Comparison of ENCODE assay signal across 11 mouse cellular contexts in the genomic region with DNA sequence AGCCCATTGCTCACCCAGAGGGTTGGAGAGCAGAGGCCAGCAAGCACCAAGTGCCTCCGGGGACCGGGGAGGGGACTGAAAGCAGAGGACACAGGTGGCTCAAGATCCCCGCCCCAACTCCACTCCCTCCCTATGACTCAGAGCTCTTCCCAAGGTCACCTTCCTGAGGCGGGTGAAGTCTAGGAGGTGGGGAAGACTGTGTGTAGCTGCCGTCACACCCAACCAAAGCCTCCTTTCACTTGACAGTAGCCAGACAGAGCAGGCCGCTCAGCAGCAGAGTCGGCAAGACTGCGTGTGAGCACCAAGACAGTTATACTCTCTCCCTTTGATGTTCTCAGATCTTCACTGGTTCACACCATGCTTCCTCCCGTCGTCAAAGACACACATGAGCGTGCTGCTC. TPM values are rescaled to one million over a fixed set of nuclear protein-coding genes. Genes with fewer than 3 reads are reported as not detected.
DNase-seq lines count a peak whose midpoint lies in the region; ATAC-seq and TF ChIP-seq lines count a peak whose summit lies in the region.
"Had no signal": no experiment of that assay in that cellular context is flagged by ENCODE, and none has a peak within 500 bp of the region (broad histone marks: within the 10 kb centered on the region; RNA-seq: fewer than 3 reads in every experiment).

No protein-coding gene starts in this region.

- H3K27me3 ChIP-seq in kidney, adult 2 months (replicated peaks; ENCODE audit: control insufficient read depth, insufficient read depth, low read length), result no peaks in the 10 kb centered on the region
- H3K27me3 ChIP-seq in stomach, embryonic 15.5 days (replicated peaks), result no peaks in the 10 kb centered on the region

- peak; percentile 28 for TF ChIP-seq POLR2A in kidney, adult 2 months (IDR thresholded peaks at IDR 0.05; ENCODE audit: low read depth, low read length)
- TF ChIP-seq POLR2A in lung, adult 2 months (IDR thresholded peaks at IDR 0.05; ENCODE audit: borderline replicate concordance, extremely low read depth, low read depth, low read length), result no peak

- DNase-seq in ES-CJ7 (ENCODE audit: low read depth, low spot score), result peak; percentile 81
- DNase-seq in kidney, adult 2 months, result peak; percentile 65
- DNase-seq in Muller cell, postnatal 12 days (ENCODE audit: inconsistent ontology term), result no peak
- DNase-seq in layer of hippocampus, adult 18-20 months (ENCODE audit: low spot score in 2 of 2), result no peak
- DNase-seq in lung, adult 2 months, result no peak
- DNase-seq: cerebellum, postnatal 25 days; heart, postnatal 36 days; retina, postnatal 1 day had no signal

- no peaks in the 10 kb centered on the region for H3K36me3 ChIP-seq in kidney, adult 2 months (ENCODE audit: control insufficient read depth, insufficient read depth, low read length)
- no peaks in the 10 kb centered on the region for H3K36me3 ChIP-seq in stomach, embryonic 15.5 days

- WGBS in kidney, adult 2 months, result 63% methylated on average over 11 of the region's 11 CpGs
- WGBS in stomach, embryonic 15.5 days, result 57% methylated on average over 11 of the region's 11 CpGs
- 62% methylated on average over 11 of the region's 11 CpGs for WGBS in lung, adult 2 months

- no peak overlapping the region for H3K9ac ChIP-seq in stomach, embryonic 15.5 days

- no peak overlapping the region for H3K4me2 ChIP-seq in stomach, embryonic 15.5 days

- peak; percentile 83 for ATAC-seq in CD4-positive, CD25-positive, alpha-beta regulatory T cell, adult 4 months
- peak; percentile 76 for ATAC-seq in stomach, embryonic 15.5 days (ENCODE audit: insufficient read depth, low FRiP score, low read depth)

- TF ChIP-seq CTCF in kidney, adult 2 months (conservative IDR thresholded peaks at IDR 0.05; ENCODE audit: insufficient read depth, insufficient read length, low read depth, low read length), result no peak
- no peak for TF ChIP-seq CTCF in lung, adult 2 months (IDR thresholded peaks at IDR 0.05; ENCODE audit: insufficient read depth, low read length)

- peak overlapping the region; percentile 52 for H3K4me3 ChIP-seq in kidney, adult 2 months (ENCODE audit: insufficient read depth, low read depth, low read length)
- H3K4me3 ChIP-seq in stomach, embryonic 15.5 days (replicated peaks), result no peak overlapping the region
- no peak overlapping the region for H3K4me3 ChIP-seq in lung, adult 2 months (replicated peaks; ENCODE audit: extremely low read depth, low read depth, low read length)

- peak overlapping the region; percentile 94 for H3K27ac ChIP-seq in kidney, adult 2 months (ENCODE audit: insufficient read depth, low read depth, low read length)
- H3K27ac ChIP-seq in stomach, embryonic 15.5 days, result no peak overlapping the region

- no peaks in the 10 kb centered on the region for H3K9me3 ChIP-seq in stomach, embryonic 15.5 days

- no peaks in the 10 kb centered on the region for H3K4me1 ChIP-seq in kidney, adult 2 months (ENCODE audit: control insufficient read depth, insufficient read depth, low read length)
- peaks cover 8% of the 10 kb centered on the region for H3K4me1 ChIP-seq in stomach, embryonic 15.5 days
- no peaks in the 10 kb centered on the region for H3K4me1 ChIP-seq in lung, adult 2 months (ENCODE audit: control insufficient read depth, insufficient read depth, low read length)

RNA-seq across cellular contexts. Expression of a gene that starts 1.1 kb away (rescaled TPM):
- 1 to 10 TPM; 3.5 to 6.5 TPM for polyA plus RNA-seq in CD4-positive, CD25-positive, alpha-beta regulatory T cell, adult 4 months (2017; shearing (Covaris generic))
- 31.1 and 42.8 TPM in 2 replicates for polyA plus RNA-seq in kidney, adult 2 months (2012; rRNA removed)
- 2.3 and 3.1 TPM in 2 replicates for polyA plus RNA-seq in stomach, embryonic 15.5 days (2015; fragmentation: Nextera tagmentation; extraction: Ambion mirVana)
- not detected for total RNA-seq in layer of hippocampus, adult 18-20 months (2021)
- polyA plus RNA-seq in lung, adult 2 months (2012; rRNA removed), result 0.80 and 0.95 TPM in 2 replicates
- total RNA-seq: heart, postnatal 36 days had no signal
- polyA plus RNA-seq: brain, embryonic 14.5 days had no signal

RNA-seq across cellular contexts. Expression of a gene that starts 12.1 kb away (rescaled TPM):
- polyA plus RNA-seq in CD4-positive, CD25-positive, alpha-beta regulatory T cell, adult 4 months (2017; shearing (Covaris generic)), result 100 to 1,000 TPM in 1 of 2 experiments, 10 to 100 TPM in 1; 79.2 to 132 TPM
- 6.8 and 7.3 TPM in 2 replicates for polyA plus RNA-seq in kidney, adult 2 months (2012; rRNA removed)
- polyA plus RNA-seq in stomach, embryonic 15.5 days (2015; fragmentation: Nextera tagmentation; extraction: Ambion mirVana), result 5.5 and 6.8 TPM in 2 replicates
- 10 to 100 TPM; 11.4 to 13.8 TPM for total RNA-seq in layer of hippocampus, adult 18-20 months (2021)
- polyA plus RNA-seq in lung, adult 2 months (2012; rRNA removed), result 11.6 and 12.0 TPM in 2 replicates

RNA-seq across cellular contexts. Expression of a gene that starts 23.1 kb away (rescaled TPM):
- not detected for polyA plus RNA-seq in CD4-positive, CD25-positive, alpha-beta regulatory T cell, adult 4 months (2017; shearing (Covaris generic))
- polyA plus RNA-seq in kidney, adult 2 months (2012; rRNA removed), result 0.28 and 0.37 TPM in 2 replicates
- polyA plus RNA-seq in stomach, embryonic 15.5 days (2015; fragmentation: Nextera tagmentation; extraction: Ambion mirVana), result 0.23 and 0.35 TPM in 2 replicates
- total RNA-seq in layer of hippocampus, adult 18-20 months (2021), result not detected
- 0.07 and 0.13 TPM in 2 replicates for polyA plus RNA-seq in lung, adult 2 months (2012; rRNA removed)
- total RNA-seq: heart, postnatal 36 days had no signal

RNA-seq across cellular contexts. Expression of a gene that starts 28.3 kb away (rescaled TPM):
- polyA plus RNA-seq in CD4-positive, CD25-positive, alpha-beta regulatory T cell, adult 4 months (2017; shearing (Covaris generic)), result 100 to 1,000 TPM; 296 to 304 TPM
- 47.6 and 50.5 TPM in 2 replicates for polyA plus RNA-seq in kidney, adult 2 months (2012; rRNA removed)
- 115 and 123 TPM in 2 replicates for polyA plus RNA-seq in stomach, embryonic 15.5 days (2015; fragmentation: Nextera tagmentation; extraction: Ambion mirVana)
- 10 to 100 TPM; 66.5 to 66.8 TPM for total RNA-seq in layer of hippocampus, adult 18-20 months (2021)
- polyA plus RNA-seq in lung, adult 2 months (2012; rRNA removed), result 47.1 and 54.9 TPM in 2 replicates

RNA-seq across cellular contexts. Expression of a gene that starts 43.5 kb away (rescaled TPM):
- polyA plus RNA-seq in CD4-positive, CD25-positive, alpha-beta regulatory T cell, adult 4 months (2017; shearing (Covaris generic)), result 1 to 10 TPM; 8.3 to 9.1 TPM
- polyA plus RNA-seq in kidney, adult 2 months (2012; rRNA removed), result 35.4 and 37.8 TPM in 2 replicates
- polyA plus RNA-seq in stomach, embryonic 15.5 days (2015; fragmentation: Nextera tagmentation; extraction: Ambion mirVana), result 14.6 and 15.6 TPM in 2 replicates
- total RNA-seq in layer of hippocampus, adult 18-20 months (2021), result 10 to 100 TPM; 81.5 to 82.2 TPM
- 33.3 and 36.6 TPM in 2 replicates for polyA plus RNA-seq in lung, adult 2 months (2012; rRNA removed)

Comparison
In these comparisons a context has a peak if more than half of its experiments do, and no peak if none do; other contexts are left out.
1. DNase-seq: peak in ES-CJ7 (single experiment) and kidney, adult 2 months (single experiment); none in Muller cell, postnatal 12 days (single experiment), layer of hippocampus, adult 18-20 months (0 of 2) and lung, adult 2 months (single experiment).